Mouse (Mus musculus) retina, embryonic 14.5 days (tissue): ENCODE results near the gene Gabpb1.
"Not testable (repeated sequence)": the region's sequence is repeated elsewhere in the genome, so short reads cannot be mapped to it uniquely, and the experiment has no call there.

ENCODE experiments used
- DNase-seq: peaks from one replicate; pipeline ENCODE4 v3.0.0-alpha.2; 2015; ENCODE audit warnings: low spot score

Gabpb1 gene

GRCm38 (mm10) chr2:126640298-126640697 is 35.8 kb downstream of the Gabpb1 start:
- no peak for DNase-seq

DNA sequence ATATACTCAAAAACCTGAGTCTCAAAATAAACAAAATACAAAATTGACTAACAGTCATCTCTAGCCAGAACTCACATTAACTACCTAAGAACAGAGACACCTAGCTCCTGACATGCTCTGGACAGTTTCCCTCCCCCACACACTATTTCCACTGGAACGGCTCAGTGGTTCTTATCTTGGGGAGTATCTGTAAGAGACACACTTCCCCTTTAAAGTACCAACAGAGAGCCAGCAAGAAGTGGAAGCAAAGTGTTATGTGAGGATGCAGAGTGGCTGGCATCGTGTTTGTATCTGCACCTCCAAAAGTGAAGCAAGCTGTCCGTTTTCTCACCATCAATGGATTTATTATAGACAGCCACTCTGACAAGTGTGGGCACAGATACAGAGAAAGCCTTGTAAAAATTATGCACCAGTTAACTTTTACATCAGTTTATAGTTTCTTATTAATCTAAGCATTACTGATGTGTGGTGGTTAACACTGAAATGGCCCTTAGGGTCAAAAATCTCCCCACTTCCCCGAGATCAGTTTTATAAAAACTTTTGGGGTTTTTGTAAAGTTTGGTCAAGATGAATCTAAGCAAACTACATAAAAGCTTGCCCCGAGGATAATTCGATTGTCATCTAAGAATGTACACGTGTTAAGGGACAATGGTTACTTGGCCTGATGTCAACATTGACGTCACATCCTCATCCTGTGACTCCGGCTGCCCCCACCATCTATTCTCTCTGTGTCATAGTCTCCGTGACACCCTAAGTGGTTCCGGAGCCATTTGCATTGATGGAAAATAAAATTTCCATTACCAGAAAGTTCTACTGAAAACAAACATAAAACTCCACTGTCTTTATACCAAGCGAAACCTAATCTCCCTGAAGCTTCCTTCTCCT is 40.0 kb downstream of the Gabpb1 start:
- no peak for DNase-seq

GRCm38 (mm10) chr2:126633165-126633564 is 43.0 kb downstream of the Gabpb1 start:
- DNase-seq: no peak

GRCm38 (mm10) chr2:126628455-126628995 is 47.6 kb downstream of the Gabpb1 start:
- DNase-seq: no peak

- DNase-seq: no peak
Observed at GRCm38 (mm10) chr2:126623138-126623537, 53.0 kb downstream of the Gabpb1 start.

- DNase-seq: no peak
Observed at GRCm38 (mm10) chr2:126622455-126622854, 53.7 kb downstream of the Gabpb1 start.

- DNase-seq: no peak
Observed at GRCm38 (mm10) chr2:126619249-126619704, 56.9 kb downstream of the Gabpb1 start, which contains the start of gene Hdc. Gene Hdc (minus strand): TSS chr2:126619299.

GRCm38 (mm10) chr2:126618470-126619179 is 57.5 kb downstream of the Gabpb1 start:
- peak; percentile 15 for DNase-seq

- DNase-seq: no peak
Observed at GRCm38 (mm10) chr2:126615355-126615754, 60.8 kb downstream of the Gabpb1 start.

DNA sequence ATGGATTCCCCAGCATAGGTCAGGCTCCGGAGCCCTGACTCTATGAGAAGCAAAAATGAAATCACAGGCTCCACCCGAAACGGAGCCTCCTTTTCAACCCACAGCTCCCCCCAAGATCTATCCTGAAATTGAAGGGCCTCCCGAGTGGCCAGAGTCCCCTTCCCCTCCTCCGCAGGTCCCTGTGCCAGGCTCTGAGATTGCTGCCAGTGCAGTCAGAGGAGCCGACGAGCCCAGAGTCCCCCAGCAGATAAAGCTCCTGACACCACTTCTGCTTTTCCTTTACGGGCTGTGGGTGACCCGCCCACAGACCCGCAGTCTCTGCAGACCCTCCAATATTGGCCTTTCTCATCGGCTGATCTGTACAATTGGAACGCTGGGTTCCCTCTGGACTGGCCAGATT is 66.5 kb downstream of the Gabpb1 start:
- DNase-seq: not testable (repeated sequence)

DNA sequence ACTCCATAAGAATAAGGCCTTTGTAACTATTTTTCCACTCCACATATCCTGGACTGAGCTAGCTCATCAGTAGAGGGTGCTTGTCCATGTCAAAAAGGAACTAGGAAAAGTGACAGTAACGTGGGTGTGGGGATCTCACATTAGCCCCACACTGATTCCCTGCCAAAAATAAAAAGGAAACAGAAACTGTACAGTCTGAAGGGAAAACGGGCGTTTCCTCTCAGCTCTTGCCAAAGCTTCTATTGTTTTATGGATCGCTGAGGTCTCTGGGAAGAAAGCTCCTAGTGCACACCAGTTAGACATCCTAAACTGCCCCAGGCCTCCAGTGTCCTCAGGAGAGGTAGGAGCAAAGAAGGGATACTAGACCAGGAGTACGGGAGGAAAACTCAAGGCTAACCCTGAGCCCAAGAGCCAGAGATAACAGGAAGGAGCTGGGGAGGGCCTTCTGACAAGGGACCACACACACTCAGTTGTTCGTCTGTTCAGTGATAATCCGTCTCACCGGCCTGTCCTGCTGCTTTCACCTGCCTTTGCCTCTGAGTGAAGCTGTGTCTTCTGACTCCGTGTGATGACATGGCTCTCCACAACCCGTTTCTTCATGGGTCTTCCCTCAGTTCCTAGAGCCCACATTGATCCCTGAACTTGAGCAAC is 68.5 kb downstream of the Gabpb1 start:
- no peak for DNase-seq

DNA sequence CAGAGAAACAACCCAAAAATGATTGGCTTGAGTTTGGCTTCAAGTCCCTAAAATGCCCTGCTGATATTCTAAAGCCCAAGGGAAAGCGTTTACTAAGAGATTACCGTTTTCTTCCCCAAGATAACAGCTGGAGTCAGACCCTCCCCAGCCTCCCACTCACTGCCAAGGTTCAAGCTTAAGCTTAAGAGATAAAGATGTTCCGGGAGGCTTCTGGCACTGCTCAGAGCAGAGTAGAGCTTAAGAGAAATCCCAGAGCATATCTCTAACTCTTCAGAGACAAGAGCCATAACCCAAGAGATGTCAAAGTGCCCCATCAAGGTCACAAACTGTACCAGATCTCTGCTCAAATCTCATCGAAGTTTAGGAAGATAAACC is 69.5 kb downstream of the Gabpb1 start:
- DNase-seq: no peak

GRCm38 (mm10) chr2:126606061-126606687 is 70.0 kb downstream of the Gabpb1 start:
- no peak for DNase-seq

- DNase-seq: no peak
Observed at GRCm38 (mm10) chr2:126601918-126602600, 74.1 kb downstream of the Gabpb1 start.

- no peak for DNase-seq
Observed at GRCm38 (mm10) chr2:126600533-126600932, 75.6 kb downstream of the Gabpb1 start.

DNA sequence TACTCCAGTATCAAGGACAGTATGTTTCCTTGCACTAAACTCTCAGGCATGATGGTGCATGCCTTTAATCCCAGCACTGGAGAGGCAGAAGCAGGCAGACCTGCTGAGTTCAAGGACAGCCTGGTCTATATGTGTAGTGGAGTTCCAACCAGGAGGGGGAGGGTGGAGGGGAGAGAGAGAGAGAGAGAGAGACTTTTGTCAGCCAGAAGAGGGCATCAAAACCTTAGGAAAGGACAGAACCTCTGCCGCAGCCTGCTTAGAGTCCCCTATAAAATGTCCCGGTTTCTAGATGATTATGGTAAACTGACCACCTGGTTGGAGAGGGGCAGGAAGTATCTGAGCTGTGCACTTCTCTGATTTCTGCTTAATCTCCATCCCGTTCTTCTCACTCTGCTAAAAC is 77.1 kb downstream of the Gabpb1 start:
- peak; percentile 43 for DNase-seq

GRCm38 (mm10) chr2:126598359-126598758 is 77.8 kb downstream of the Gabpb1 start:
- DNase-seq: no peak

- DNase-seq: no peak
Observed at GRCm38 (mm10) chr2:126597279-126598241, 78.6 kb downstream of the Gabpb1 start.

- DNase-seq: no peak
Observed at GRCm38 (mm10) chr2:126596347-126597072, 79.6 kb downstream of the Gabpb1 start.
